Mouse (Mus musculus) thymus, adult 2 months (tissue): ENCODE measurements around the gene Syt14.

ENCODE experiments used
- CTCF ChIP-seq: fragments of 200-500 bp; IDR thresholded peaks from 2 replicates; pipeline ENCODE4 v1.5.1; 2012; ENCODE audit warnings: mild to moderate bottlenecking, control low read depth, low read length, moderate library complexity, borderline replicate concordance; ENCODE audit not compliant: control insufficient read depth, poor library complexity, insufficient read depth; ENCODE audit errors: extremely low read depth
- POLR2A ChIP-seq: fragments of 200-500 bp; IDR thresholded peaks from 2 replicates; pipeline ENCODE4 v1.6.1; 2012; ENCODE audit warnings: mild to moderate bottlenecking, low read length, control low read depth, moderate library complexity; ENCODE audit not compliant: control insufficient read depth, poor library complexity, insufficient read depth; ENCODE audit errors: extremely low read depth

DNA sequence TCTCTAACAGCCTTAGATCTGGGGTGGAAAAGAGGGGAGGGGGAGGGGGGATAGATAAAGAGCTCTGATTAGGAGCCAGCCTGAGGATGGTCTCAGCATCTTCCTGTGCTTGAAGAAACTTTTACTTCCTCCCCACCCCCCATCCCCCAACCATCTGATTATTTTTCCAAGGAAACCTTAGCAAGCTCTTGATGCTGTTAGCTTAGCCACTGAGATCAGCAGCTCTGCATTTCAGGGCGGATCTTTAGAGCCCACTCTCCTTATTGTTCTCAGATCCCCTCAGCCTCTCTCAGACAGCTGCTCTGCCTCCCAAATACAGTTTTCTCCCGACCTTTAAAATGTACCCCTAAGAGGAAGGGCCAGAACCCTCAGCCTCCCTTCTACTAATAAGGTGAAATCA lies 184.4 kb downstream of the Syt14 start:
- TF ChIP-seq CTCF (no peak), POLR2A (no peak)
